Mouse (Mus musculus) neural tube, embryonic 14.5 days (tissue): ENCODE data around the gene Map1lc3b. TPM values are rescaled to one million over a fixed set of nuclear protein-coding genes. Genes with fewer than 3 reads are reported as not detected.

Experiments
- ATAC-seq: fragments of 200-750 bp; cut with Nextera tagmentation; 2 replicates; pipeline ENCODE4 v1.8.0; 2017; ENCODE audit warnings: low read depth, mild to moderate bottlenecking, moderate TSS enrichment, moderate library complexity
- H3K27ac ChIP-seq: fragments of 300-500 bp; sonication (generic); 2 replicates; pipeline ENCODE4 v1.5.1; 2014; ENCODE audit warnings: low read depth, mild to moderate bottlenecking, control low read depth, low read length, moderate library complexity, mixed read lengths
- H3K27me3 ChIP-seq: fragments of 300-500 bp; sonication (generic); 2 replicates; pipeline ENCODE4 v1.6.1; 2014; ENCODE audit warnings: low read length; ENCODE audit not compliant: control insufficient read depth, insufficient read depth
- H3K36me3 ChIP-seq: fragments of 300-500 bp; sonication (generic); 2 replicates; pipeline ENCODE4 v1.6.1; 2014; ENCODE audit warnings: low read length, mixed read lengths; ENCODE audit not compliant: control insufficient read depth, insufficient read depth
- H3K4me1 ChIP-seq: fragments of 300-500 bp; sonication (generic); 2 replicates; pipeline ENCODE4 v1.6.1; 2014; ENCODE audit warnings: low read length; ENCODE audit not compliant: control insufficient read depth, insufficient read depth
- H3K4me2 ChIP-seq: fragments of 300-500 bp; sonication (generic); 2 replicates; pipeline ENCODE4 v1.6.1; 2014; ENCODE audit warnings: mild to moderate bottlenecking, low read depth, low read length, control low read depth
- H3K4me3 ChIP-seq: fragments of 300-500 bp; sonication (generic); 2 replicates; pipeline ENCODE4 v1.5.1; 2014; ENCODE audit warnings: low read depth, low read length, control low read depth, mixed read lengths
- H3K9ac ChIP-seq: fragments of 300-500 bp; sonication (generic); replicated peaks from 2 replicates; pipeline ENCODE4 v1.6.1; 2014; ENCODE audit warnings: low read depth, mild to moderate bottlenecking, control low read depth, low read length, mixed read lengths
- H3K9me3 ChIP-seq: fragments of 300-500 bp; sonication (generic); 2 replicates; pipeline ENCODE4 v1.6.1; 2016; ENCODE audit warnings: low read length; ENCODE audit not compliant: control insufficient read depth
- WGBS: fragments of 180-500 bp; shearing (Covaris S2); extraction: QIAGEN DNeasy Blood & Tissue Kit; methylation state at CpG from one replicate; pipeline ENCODE4 v1.1.7; 2014; 5-methylcytosine and 5-hydroxymethylcytosine counted together
- polyA plus RNA-seq: library from polyadenylated mRNA; unstranded; fragments of >200 nt; fragmentation: Nextera tagmentation; extraction: Ambion mirVana; gene quantifications from 2 replicates; pipeline ENCODE4 v1.2.1, GENCODE M21; 2014

Map1lc3b gene
- polyA plus RNA-seq, 1 experiment from 2014 or later: 428 TPM

DNA sequence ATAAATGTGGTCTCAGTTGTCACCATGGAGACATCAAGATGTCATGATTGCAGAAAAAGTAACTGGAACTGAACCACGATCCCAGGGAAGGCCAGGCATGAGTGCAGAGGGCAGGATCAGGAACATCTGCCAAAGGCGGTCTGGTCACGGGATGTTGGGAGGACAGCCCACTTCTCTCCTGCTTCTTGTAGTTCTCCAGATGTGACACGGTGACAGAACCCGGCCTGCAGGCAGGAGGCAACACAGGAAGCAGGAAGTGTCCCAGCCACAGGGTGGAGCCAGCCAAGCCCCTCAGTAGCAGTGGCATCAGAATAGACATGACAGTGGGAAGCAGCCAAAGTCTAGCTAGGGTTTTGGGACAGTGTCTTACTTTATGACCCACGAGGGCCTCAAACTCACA lies 45.4 kb downstream of the Map1lc3b start:
- H3K4me2 ChIP-seq: no peak overlapping the region
- ATAC-seq: no peak
- H3K27me3 ChIP-seq: no peaks in the 10 kb centered on the region
- 71% methylated on average over 6 of the region's 6 CpGs for WGBS
- no peak overlapping the region for H3K9ac ChIP-seq
- H3K27ac ChIP-seq: no peak overlapping the region
- H3K9me3 ChIP-seq: no peaks in the 10 kb centered on the region
- peaks cover 12% of the 10 kb centered on the region; the same call in 1 of the 2 replicates for H3K4me1 ChIP-seq
- no peak overlapping the region for H3K4me3 ChIP-seq
- H3K36me3 ChIP-seq: no peaks in the 10 kb centered on the region

DNA sequence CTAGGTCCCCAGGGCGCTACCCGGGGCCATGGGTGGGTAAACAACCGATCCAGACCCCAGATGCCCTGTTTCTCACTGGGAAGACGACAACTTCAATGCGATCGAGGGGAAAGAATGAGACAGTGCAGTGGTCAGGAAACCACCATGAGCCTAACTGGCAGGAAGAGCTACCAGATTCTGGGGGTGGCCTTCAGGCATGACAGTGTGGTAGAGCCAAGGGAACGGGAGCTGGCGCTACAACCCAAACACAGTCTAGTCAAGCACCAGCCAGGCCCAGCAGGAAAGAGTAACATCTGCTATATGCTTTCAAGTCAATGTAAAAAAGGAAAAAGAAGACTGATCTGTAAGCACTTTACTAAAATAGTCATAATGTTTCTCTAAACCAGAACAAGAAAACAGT lies 46.0 kb downstream of the Map1lc3b start:
- no peaks in the 10 kb centered on the region for H3K36me3 ChIP-seq
- H3K4me1 ChIP-seq: peaks cover 15% of the 10 kb centered on the region; the same call in 1 of the 2 replicates
- WGBS: 83% methylated on average over 8 of the region's 8 CpGs
- no peak overlapping the region for H3K4me3 ChIP-seq
- H3K27me3 ChIP-seq: no peaks in the 10 kb centered on the region
- H3K9ac ChIP-seq: no peak overlapping the region
- no peak for ATAC-seq
- H3K9me3 ChIP-seq: no peaks in the 10 kb centered on the region
- no peak overlapping the region for H3K27ac ChIP-seq
- H3K4me2 ChIP-seq: no peak overlapping the region

DNA sequence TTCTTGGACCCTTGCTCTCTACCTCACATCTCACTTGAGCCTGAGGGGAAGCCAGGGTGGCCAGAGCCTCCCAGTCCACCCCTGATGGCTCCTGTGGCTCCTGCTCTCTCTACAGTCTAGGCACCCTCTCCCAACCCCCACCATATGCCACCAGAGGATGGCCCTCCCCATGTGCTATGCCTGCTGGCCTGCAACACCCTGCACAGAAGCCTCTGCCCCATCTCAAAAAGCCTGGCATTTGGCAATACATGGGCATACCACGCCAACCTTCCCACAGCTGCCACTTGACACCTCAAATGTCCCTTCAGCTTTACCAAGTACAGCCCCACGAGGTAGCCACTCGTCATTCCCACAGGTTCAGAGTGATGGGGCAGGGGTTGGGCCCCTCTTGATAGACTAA lies 52.6 kb downstream of the Map1lc3b start:
- H3K4me3 ChIP-seq: no peak overlapping the region
- no peak overlapping the region for H3K9ac ChIP-seq
- H3K4me2 ChIP-seq: no peak overlapping the region
- no peaks in the 10 kb centered on the region for H3K36me3 ChIP-seq
- peaks cover 46% of the 10 kb centered on the region for H3K4me1 ChIP-seq
- ATAC-seq: no peak
- WGBS: 83% methylated on average over 3 of the region's 3 CpGs
- no peaks in the 10 kb centered on the region for H3K27me3 ChIP-seq
- no peak overlapping the region for H3K27ac ChIP-seq
- no peaks in the 10 kb centered on the region for H3K9me3 ChIP-seq

DNA sequence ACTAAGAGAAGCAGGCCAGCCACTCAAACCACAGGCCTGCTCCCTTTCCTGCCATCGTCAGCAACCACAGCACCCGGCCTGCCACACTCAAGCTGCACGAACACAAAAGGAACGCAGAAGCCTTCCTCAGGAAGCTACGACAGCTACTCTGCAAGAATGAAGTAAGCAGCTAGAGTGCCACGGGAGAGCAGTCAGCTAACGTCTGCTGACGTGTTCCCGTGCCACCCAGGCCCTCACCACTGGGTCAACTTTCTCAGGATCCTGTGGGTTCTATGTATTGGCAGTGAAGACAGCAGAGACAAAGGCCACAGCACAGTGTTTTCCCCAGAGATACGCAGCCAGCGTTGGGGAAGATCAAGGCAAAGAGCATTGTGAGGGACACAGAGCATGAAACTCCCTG lies 53.2 kb downstream of the Map1lc3b start:
- 53% methylated on average over 11 of the region's 11 CpGs for WGBS

DNA sequence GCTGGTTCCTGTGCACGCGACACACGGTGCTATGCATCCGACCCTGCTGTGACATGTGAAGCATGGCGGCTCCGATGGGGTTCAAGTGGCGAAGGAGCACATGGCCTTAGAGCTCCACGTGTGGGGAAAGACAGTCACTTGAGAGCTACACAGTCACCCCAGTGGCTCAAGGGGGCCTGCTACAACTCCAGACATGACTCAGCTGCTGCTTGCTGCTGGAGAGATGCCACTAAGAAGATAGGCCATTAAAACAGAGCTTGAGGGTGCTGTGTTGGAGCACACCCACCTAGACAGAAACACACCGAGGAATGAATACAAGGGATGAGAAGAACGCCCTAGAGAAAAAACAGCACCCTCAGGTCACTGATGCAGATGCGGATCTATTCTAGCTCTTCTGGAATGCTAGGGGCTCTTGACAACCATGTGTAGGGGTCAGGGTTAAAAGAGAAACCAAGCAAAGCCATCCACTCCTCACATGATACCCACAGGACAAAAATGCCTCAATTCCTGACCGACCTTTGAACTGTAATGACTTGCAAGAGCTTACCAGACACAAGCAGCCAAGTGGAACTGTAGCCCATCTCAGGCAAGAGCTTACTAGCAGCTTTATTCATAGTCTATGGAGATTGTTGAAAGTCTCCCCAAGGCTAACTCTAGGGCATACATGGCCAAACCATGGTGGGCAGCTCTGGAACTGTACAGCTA lies 57.5 kb downstream of the Map1lc3b start:
- Histone ChIP-seq H3K4me2 (peak overlapping the region; percentile 88; the same call in 1 of the 2 replicates), H3K4me1 (peaks cover 75% of the 10 kb centered on the region), H3K27ac (no peak overlapping the region), H3K9me3 (no peaks in the 10 kb centered on the region), H3K36me3 (no peaks in the 10 kb centered on the region), H3K27me3 (no peaks in the 10 kb centered on the region), H3K9ac (no peak overlapping the region), H3K4me3 (no peak overlapping the region)
- ATAC-seq: no peak
- 77% methylated on average over 12 of the region's 12 CpGs for WGBS

More for the DNA sequence above, 53.2 kb downstream of the Map1lc3b start:
- Histone ChIP-seq H3K4me2 (0 out of 2 replicates have a peak overlapping the region, but pooled peaks have one; percentile 6), H3K27me3 (no peaks in the 10 kb centered on the region), H3K36me3 (no peaks in the 10 kb centered on the region), H3K9ac (no peak overlapping the region), H3K4me3 (no peak overlapping the region), H3K4me1 (peaks cover 51% of the 10 kb centered on the region), H3K9me3 (no peaks in the 10 kb centered on the region), H3K27ac (no peak overlapping the region)
- ATAC-seq: no peak

Other genes with a start within 250 kb of the Map1lc3b start
- gene 1700018B08Rik, start 46.0 kb upstream of the Map1lc3b start, polyA plus RNA-seq: not detected in 2 replicates
- 33.9 and 39.6 TPM in 2 replicates for gene Fbxo31, start 11.6 kb upstream of the Map1lc3b start, polyA plus RNA-seq
- 36.2 and 40.2 TPM in 2 replicates for gene Zcchc14, start 62.5 kb downstream of the Map1lc3b start, polyA plus RNA-seq
- gene Jph3, start 139.3 kb downstream of the Map1lc3b start, polyA plus RNA-seq: 84.2 and 89.0 TPM in 2 replicates
- gene Klhdc4, start 239.2 kb downstream of the Map1lc3b start, polyA plus RNA-seq: 43.7 and 46.2 TPM in 2 replicates